Mouse (Mus musculus): ENCODE measurements at regions not wholly inside any gene's neighbourhood (a gene's known extent, or its start where the extent isn't known, plus 50 kb on each side); places are given as distances from the start of the nearest gene placed in this dataset.

DNA sequence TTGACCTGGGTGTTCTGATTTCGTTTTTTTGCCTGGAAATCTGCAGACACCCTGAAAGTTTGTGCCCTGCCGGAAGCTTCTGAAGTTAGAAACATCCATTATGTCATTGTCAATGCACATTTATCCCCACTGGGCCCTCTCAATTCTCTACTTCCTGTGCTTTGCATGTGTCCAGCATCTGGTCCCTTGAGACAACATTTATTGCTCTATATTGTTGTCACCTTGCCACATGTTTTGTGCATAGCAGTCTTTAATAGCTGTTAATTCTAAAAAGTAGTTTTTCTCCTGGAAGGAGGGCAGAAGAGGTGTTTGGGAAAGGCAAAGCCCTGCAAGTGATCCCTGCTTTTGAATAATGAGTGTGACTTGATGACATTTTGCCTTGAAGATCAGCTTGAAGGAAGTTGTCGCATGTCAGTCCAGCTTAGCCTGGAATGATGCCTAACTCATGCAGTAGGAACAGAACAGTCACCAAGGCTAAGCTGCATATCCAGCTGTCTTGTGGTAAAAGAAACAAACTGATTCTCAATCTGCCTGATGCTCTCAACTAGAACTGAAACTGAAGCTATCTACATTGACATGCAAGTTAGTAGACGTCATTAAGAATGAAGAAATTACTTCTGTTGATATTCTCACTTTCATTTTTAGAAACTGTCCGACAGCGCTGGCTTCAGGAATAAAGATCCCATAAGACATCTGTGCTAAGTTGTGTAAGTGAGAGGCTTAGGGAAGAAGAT lies 152.9 kb downstream of the Gm9733 start:
- Histone ChIP-seq H3K4me2 (ENCODE audit: low read depth, low read length) (no peak overlapping the region), H3K27me3 (ENCODE audit: control insufficient read depth, insufficient read depth, low read length) (no peaks in the 10 kb centered on the region), H3K27ac (ENCODE audit: low read depth) (no peak overlapping the region), H3K9me3 (replicated peaks; ENCODE audit: control insufficient read depth, low read length) (no peaks in the 10 kb centered on the region), H3K9ac (replicated peaks; ENCODE audit: low read depth, low read length) (no peak overlapping the region), H3K4me1 (ENCODE audit: control insufficient read depth, insufficient read depth) (no peaks in the 10 kb centered on the region), H3K4me3 (ENCODE audit: low read depth, low read length) (no peak overlapping the region), H3K36me3 (replicated peaks; ENCODE audit: control insufficient read depth, insufficient read depth, low read length) (no peaks in the 10 kb centered on the region)
- ATAC-seq (ENCODE audit: insufficient read depth, low read depth) (no peak), DNase-seq (ENCODE audit: low spot score) (no peak)
- WGBS, result 61% methylated on average over 6 of the region's 6 CpGs
- TF ChIP-seq EP300 (IDR thresholded peaks at IDR 0.05; ENCODE audit: low read depth), result no peak
- TF ChIP-seq CTCF (IDR thresholded peaks at IDR 0.05; ENCODE audit: low read depth), result no peak

DNA sequence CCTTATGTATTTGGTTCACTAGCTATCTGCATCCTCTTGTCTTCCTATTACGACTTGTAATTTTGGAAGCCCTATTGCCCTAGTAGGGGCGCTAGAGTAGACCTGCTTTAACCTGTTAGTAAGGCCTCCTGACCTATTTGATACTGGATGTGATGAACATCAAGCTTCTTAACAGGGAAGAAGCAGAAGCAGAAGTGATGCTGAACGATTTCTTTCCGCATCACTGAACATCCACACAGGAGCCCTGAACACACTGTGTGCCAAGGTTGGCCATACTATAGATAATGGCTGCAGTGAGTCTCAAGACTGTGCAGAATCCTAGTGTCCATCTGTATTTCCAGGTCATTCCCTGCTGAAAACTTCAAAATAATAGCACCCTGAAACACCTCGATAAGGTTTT lies 151.0 kb downstream of the Gm9733 start:
- WGBS, result 89% methylated on average over 5 of the region's 5 CpGs
- H3K9ac ChIP-seq (replicated peaks; ENCODE audit: low read depth, low read length), result no peak overlapping the region
- ATAC-seq (ENCODE audit: insufficient read depth, low read depth), result no peak
- H3K4me3 ChIP-seq (ENCODE audit: low read depth, low read length), result no peak overlapping the region
- no peaks in the 10 kb centered on the region for H3K9me3 ChIP-seq (replicated peaks; ENCODE audit: control insufficient read depth, low read length)
- no peak for DNase-seq (ENCODE audit: low spot score)
- no peak for TF ChIP-seq EP300 (IDR thresholded peaks at IDR 0.05; ENCODE audit: low read depth)
- TF ChIP-seq CTCF (IDR thresholded peaks at IDR 0.05; ENCODE audit: low read depth), result no peak
- H3K4me1 ChIP-seq (ENCODE audit: control insufficient read depth, insufficient read depth), result no peaks in the 10 kb centered on the region
- H3K36me3 ChIP-seq (replicated peaks; ENCODE audit: control insufficient read depth, insufficient read depth, low read length), result no peaks in the 10 kb centered on the region
- H3K4me2 ChIP-seq (ENCODE audit: low read depth, low read length), result no peak overlapping the region
- no peaks in the 10 kb centered on the region for H3K27me3 ChIP-seq (ENCODE audit: control insufficient read depth, insufficient read depth, low read length)
- no peak overlapping the region for H3K27ac ChIP-seq (ENCODE audit: low read depth)

DNA sequence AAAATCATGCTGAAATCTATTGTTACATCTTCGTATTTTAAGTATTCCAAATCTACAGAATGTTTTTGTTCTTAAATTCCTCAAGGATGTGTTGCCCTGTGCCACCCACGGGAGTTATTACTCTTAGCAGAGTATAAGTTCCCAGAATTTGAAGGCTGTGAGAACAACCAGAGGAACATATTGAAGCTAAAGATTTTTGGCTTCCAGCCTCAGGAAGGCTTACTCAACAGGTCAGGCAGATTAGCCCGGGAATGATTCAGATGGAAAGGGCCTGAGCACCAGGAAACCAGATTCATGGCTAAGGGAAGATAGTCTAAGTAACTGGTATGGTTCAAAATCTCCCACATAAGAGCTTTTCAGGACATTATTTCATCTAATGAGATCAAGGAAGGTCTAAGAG lies 145.4 kb downstream of the Gm9733 start:
- Histone ChIP-seq H3K36me3 (replicated peaks; ENCODE audit: control insufficient read depth, insufficient read depth, low read length) (no peaks in the 10 kb centered on the region), H3K27ac (ENCODE audit: low read depth) (no peak overlapping the region), H3K9me3 (replicated peaks; ENCODE audit: control insufficient read depth, low read length) (no peaks in the 10 kb centered on the region), H3K4me2 (ENCODE audit: low read depth, low read length) (no peak overlapping the region), H3K4me3 (ENCODE audit: low read depth, low read length) (no peak overlapping the region), H3K4me1 (ENCODE audit: control insufficient read depth, insufficient read depth) (no peaks in the 10 kb centered on the region), H3K9ac (replicated peaks; ENCODE audit: low read depth, low read length) (no peak overlapping the region), H3K27me3 (ENCODE audit: control insufficient read depth, insufficient read depth, low read length) (no peaks in the 10 kb centered on the region)
- ATAC-seq (ENCODE audit: insufficient read depth, low read depth) (no peak), DNase-seq (ENCODE audit: low spot score) (no peak)
- TF ChIP-seq EP300 (IDR thresholded peaks at IDR 0.05; ENCODE audit: low read depth), result no peak
- TF ChIP-seq CTCF (IDR thresholded peaks at IDR 0.05; ENCODE audit: low read depth), result no peak
- 58% methylated on average over 3 of the region's 3 CpGs for WGBS

DNA sequence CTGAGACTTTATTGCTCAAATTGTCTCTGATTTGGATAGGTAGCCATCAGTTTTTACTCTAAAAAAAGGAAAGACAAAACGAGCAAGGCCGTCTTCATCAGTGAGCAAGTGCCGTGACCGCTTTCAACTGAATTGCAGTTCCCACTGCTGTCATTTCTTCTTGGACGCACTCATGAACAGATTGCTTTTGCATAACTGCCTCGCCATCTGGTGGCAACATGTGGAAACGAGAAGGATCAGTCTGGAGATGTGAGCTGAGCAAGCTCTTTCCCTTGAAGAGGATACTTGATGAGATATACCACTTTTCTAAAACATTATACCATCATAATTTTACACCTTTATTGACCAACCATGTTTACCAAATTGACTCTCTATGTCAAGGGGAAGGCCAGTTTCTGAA lies 137.7 kb downstream of the Gm9733 start:
- Histone ChIP-seq H3K27me3 (ENCODE audit: control insufficient read depth, insufficient read depth, low read length) (no peaks in the 10 kb centered on the region), H3K4me2 (ENCODE audit: low read depth, low read length) (no peak overlapping the region; the same call in 1 of the 2 replicates), H3K4me3 (ENCODE audit: low read depth, low read length) (no peak overlapping the region), H3K4me1 (ENCODE audit: control insufficient read depth, insufficient read depth) (no peaks in the 10 kb centered on the region), H3K36me3 (replicated peaks; ENCODE audit: control insufficient read depth, insufficient read depth, low read length) (no peaks in the 10 kb centered on the region), H3K9ac (replicated peaks; ENCODE audit: low read depth, low read length) (no peak overlapping the region), H3K27ac (ENCODE audit: low read depth) (no peak overlapping the region), H3K9me3 (replicated peaks; ENCODE audit: control insufficient read depth, low read length) (no peaks in the 10 kb centered on the region)
- 6% methylated on average over 7 of the region's 7 CpGs for WGBS
- DNase-seq (ENCODE audit: low spot score) (peak; percentile 82), ATAC-seq (ENCODE audit: insufficient read depth, low read depth) (peak; percentile 66)
- TF ChIP-seq CTCF (IDR thresholded peaks at IDR 0.05; ENCODE audit: low read depth) (peak; percentile 98), EP300 (IDR thresholded peaks at IDR 0.05; ENCODE audit: low read depth) (no peak)

DNA sequence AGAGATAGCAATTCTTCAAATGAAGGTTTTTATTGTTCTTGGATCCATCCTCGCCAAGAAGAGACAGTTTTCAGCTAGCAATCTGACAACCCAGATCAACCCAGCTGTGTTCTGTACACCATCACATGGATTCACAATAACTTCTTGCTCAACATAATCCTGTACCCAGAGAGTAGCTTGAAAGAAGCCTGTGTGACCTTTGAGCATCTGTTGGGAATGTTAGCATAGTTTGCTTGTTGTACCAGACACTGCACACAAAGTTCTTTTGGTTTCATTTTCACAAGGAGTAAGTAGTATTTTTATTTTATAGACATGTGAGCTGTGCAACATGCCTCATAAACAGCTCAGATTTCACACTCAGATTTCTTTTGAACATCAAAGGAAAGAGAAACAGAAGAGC lies 136.0 kb downstream of the Gm9733 start:
- ATAC-seq (ENCODE audit: insufficient read depth, low read depth), result no peak
- H3K4me1 ChIP-seq (ENCODE audit: control insufficient read depth, insufficient read depth), result no peaks in the 10 kb centered on the region
- H3K4me2 ChIP-seq (ENCODE audit: low read depth, low read length), result no peak overlapping the region
- H3K27ac ChIP-seq (ENCODE audit: low read depth), result no peak overlapping the region
- no peak for DNase-seq (ENCODE audit: low spot score)
- H3K9ac ChIP-seq (replicated peaks; ENCODE audit: low read depth, low read length), result no peak overlapping the region
- no peaks in the 10 kb centered on the region for H3K36me3 ChIP-seq (replicated peaks; ENCODE audit: control insufficient read depth, insufficient read depth, low read length)
- no peak for TF ChIP-seq CTCF (IDR thresholded peaks at IDR 0.05; ENCODE audit: low read depth)
- no peak for TF ChIP-seq EP300 (IDR thresholded peaks at IDR 0.05; ENCODE audit: low read depth)
- no peaks in the 10 kb centered on the region for H3K27me3 ChIP-seq (ENCODE audit: control insufficient read depth, insufficient read depth, low read length)
- H3K4me3 ChIP-seq (ENCODE audit: low read depth, low read length), result no peak overlapping the region
- H3K9me3 ChIP-seq (replicated peaks; ENCODE audit: control insufficient read depth, low read length), result no peaks in the 10 kb centered on the region
- WGBS, result 36% methylated on average over 1 of the region's 1 CpGs

DNA sequence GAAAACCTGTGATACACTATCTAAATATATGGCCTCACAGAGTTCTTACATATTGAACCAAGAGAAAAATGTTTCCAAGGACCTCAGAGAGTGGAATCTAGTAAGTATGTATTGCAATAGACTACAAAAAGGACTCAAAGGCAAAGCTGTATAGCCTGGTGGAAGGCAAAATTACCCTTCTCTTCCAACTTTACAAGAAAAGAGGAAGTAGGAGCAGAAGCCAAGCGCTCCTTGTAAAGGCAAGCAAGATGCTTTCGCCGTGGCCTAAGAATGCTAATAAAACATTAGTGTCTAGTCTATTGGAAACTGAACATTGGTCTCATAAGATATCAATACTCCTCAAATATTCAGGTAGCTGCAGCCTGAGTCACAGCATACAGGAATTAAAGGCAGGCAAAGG lies 134.0 kb downstream of the Gm9733 start:
- WGBS, result 83% methylated on average over 3 of the region's 3 CpGs
- no peak for DNase-seq (ENCODE audit: low spot score)
- H3K4me2 ChIP-seq (ENCODE audit: low read depth, low read length), result no peak overlapping the region
- H3K36me3 ChIP-seq (replicated peaks; ENCODE audit: control insufficient read depth, insufficient read depth, low read length), result no peaks in the 10 kb centered on the region
- TF ChIP-seq EP300 (IDR thresholded peaks at IDR 0.05; ENCODE audit: low read depth), result no peak
- no peak for TF ChIP-seq CTCF (IDR thresholded peaks at IDR 0.05; ENCODE audit: low read depth)
- no peak overlapping the region for H3K9ac ChIP-seq (replicated peaks; ENCODE audit: low read depth, low read length)
- H3K4me1 ChIP-seq (ENCODE audit: control insufficient read depth, insufficient read depth), result no peaks in the 10 kb centered on the region
- no peak overlapping the region for H3K27ac ChIP-seq (ENCODE audit: low read depth)
- no peak for ATAC-seq (ENCODE audit: insufficient read depth, low read depth)
- H3K4me3 ChIP-seq (ENCODE audit: low read depth, low read length), result no peak overlapping the region
- H3K27me3 ChIP-seq (ENCODE audit: control insufficient read depth, insufficient read depth, low read length), result no peaks in the 10 kb centered on the region
- H3K9me3 ChIP-seq (replicated peaks; ENCODE audit: control insufficient read depth, low read length), result no peaks in the 10 kb centered on the region

All from heart, postnatal 0 days (tissue).